Mouse (Mus musculus) midbrain, embryonic 15.5 days (tissue): ENCODE measurements around the gene Gnl2. TPM values are rescaled to one million over a fixed set of nuclear protein-coding genes. Genes with fewer than 3 reads are reported as not detected.
A peak's percentile ranks its signal among the peaks of the same experiment; 100 is the strongest.

Experiments
- ATAC-seq: fragments of 200-750 bp; cut with Nextera tagmentation; replicated peaks from 2 replicates; pipeline ENCODE4 v1.8.0; 2017; ENCODE audit warnings: moderate TSS enrichment
- H3K27ac ChIP-seq: fragments of 300-500 bp; sonication (generic); 2 replicates; pipeline ENCODE4 v1.5.1; 2015; ENCODE audit warnings: mild to moderate bottlenecking, inconsistent platforms
- H3K27me3 ChIP-seq: fragments of 300-500 bp; sonication (generic); replicated peaks from 2 replicates; pipeline ENCODE4 v1.6.1; 2015; ENCODE audit warnings: inconsistent platforms
- H3K36me3 ChIP-seq: fragments of 300-500 bp; sonication (generic); replicated peaks from 2 replicates; pipeline ENCODE4 v1.6.1; 2015; ENCODE audit warnings: inconsistent platforms
- H3K4me1 ChIP-seq: fragments of 300-500 bp; sonication (generic); 2 replicates; pipeline ENCODE4 v1.6.1; 2015; ENCODE audit warnings: inconsistent platforms
- H3K4me2 ChIP-seq: fragments of 300-500 bp; sonication (generic); 2 replicates; pipeline ENCODE4 v1.6.1; 2015; ENCODE audit warnings: inconsistent platforms, mild to moderate bottlenecking, moderate library complexity
- H3K4me3 ChIP-seq: fragments of 300-500 bp; sonication (generic); 2 replicates; pipeline ENCODE4 v1.5.1; 2015; ENCODE audit warnings: mild to moderate bottlenecking, inconsistent platforms
- H3K9ac ChIP-seq: fragments of 300-500 bp; sonication (generic); 2 replicates; pipeline ENCODE4 v1.6.1; 2015; ENCODE audit warnings: mild to moderate bottlenecking, inconsistent platforms
- H3K9me3 ChIP-seq: fragments of 300-500 bp; sonication (generic); 2 replicates; pipeline ENCODE4 v1.6.1; 2016; ENCODE audit warnings: inconsistent platforms
- WGBS: fragments of 180-500 bp; shearing (Covaris S2); methylation state at CpG from one replicate; pipeline ENCODE4 v1.1.7; 2015; ENCODE audit warnings: mixed read lengths; 5-methylcytosine and 5-hydroxymethylcytosine counted together
- polyA plus RNA-seq: library from polyadenylated mRNA; unstranded; fragments of >200 nt; fragmentation: Nextera tagmentation; extraction: Ambion mirVana; gene quantifications from 2 replicates; pipeline ENCODE4 v1.2.1, GENCODE M21; 2015

Gene Gnl2
- polyA plus RNA-seq, 1 experiment from 2014 or later, result 104 TPM

- H3K9me3 ChIP-seq, result no peaks in the 10 kb centered on the region
- H3K27ac ChIP-seq, result no peak overlapping the region
- peaks cover 3% of the 10 kb centered on the region; the same call in 1 of the 2 replicates for H3K36me3 ChIP-seq
- no peak overlapping the region for H3K9ac ChIP-seq
- no peak overlapping the region for H3K4me3 ChIP-seq
- no peak overlapping the region for H3K4me2 ChIP-seq
- peaks cover 23% of the 10 kb centered on the region for H3K4me1 ChIP-seq
- WGBS, result 76% methylated on average over 8 of the region's 8 CpGs
- H3K27me3 ChIP-seq, result 0 out of 2 replicates have a peak, but pooled peaks cover 6% of the 10 kb centered on the region
- ATAC-seq, result no peak
Observed at GRCm38 (mm10) chr4:125063829-125064228, 47.4 kb downstream of the Gnl2 start.

DNA sequence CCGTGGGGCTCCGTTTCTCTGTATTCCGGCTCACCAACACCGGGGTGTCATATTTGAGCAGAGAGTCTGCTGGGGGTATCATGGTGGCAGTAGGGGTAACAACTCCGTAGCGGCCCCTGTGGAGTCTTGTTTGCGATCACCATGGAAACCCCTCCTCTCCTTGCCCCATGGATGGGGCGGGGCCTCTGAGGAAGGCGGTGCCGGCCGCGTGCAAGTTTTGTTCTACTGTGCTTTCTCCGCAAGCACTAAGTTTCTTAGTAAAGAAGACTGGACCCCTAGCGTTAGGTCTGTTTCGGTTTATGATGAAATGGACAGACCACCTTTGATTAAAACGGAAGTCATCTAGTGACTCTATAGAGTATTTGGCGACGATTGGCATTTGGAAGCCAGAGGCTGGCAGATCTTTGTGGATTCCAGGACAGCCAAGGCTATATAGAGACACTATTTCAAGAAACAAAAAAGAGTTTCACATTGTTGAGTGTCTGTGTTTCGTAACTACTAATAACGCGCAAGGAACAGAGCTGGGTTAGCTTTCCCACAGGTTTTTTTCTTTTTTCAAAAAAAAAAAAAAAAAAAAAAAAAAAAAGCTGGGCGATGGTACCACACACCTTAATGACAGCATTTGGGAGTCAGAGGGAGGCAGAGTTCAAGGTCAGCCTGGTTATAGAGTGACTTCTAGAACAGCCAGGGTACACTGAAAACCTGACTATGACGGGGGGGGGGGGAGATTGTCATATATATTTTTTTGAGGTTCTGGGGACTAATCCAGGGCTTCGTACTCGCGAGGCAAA is 49.3 kb downstream of the Gnl2 start, which contains the start of gene Dnali1:
Dnali1 (minus strand) TSS at position 187 of the 791 bp plus-strand sequence.
- 2% methylated on average over 26 of the region's 26 CpGs for WGBS
- Histone ChIP-seq H3K9me3 (no peaks in the 10 kb centered on the region), H3K4me2 (peak within 1 kb of the TSS; percentile 82), H3K4me1 (peaks cover 21% of the 10 kb centered on the region), H3K36me3 (peaks cover 6% of the 10 kb centered on the region), H3K27ac (peak within 1 kb of the TSS; percentile 70), H3K9ac (peak within 1 kb of the TSS; percentile 74), H3K4me3 (peak within 1 kb of the TSS; percentile 86), H3K27me3 (0 out of 2 replicates have a peak, but pooled peaks cover 6% of the 10 kb centered on the region)
- ATAC-seq, result 0 out of 2 replicates have a peak, but pooled peaks have one; percentile 3

- H3K4me1 ChIP-seq, result peaks cover 21% of the 10 kb centered on the region
- peak within 1 kb of the TSS; percentile 82 for H3K4me2 ChIP-seq
- peaks cover 16% of the 10 kb centered on the region for H3K36me3 ChIP-seq
- peak within 1 kb of the TSS; percentile 70 for H3K27ac ChIP-seq
- H3K9me3 ChIP-seq, result no peaks in the 10 kb centered on the region
- WGBS, result under 1% methylated on average over 78 of the region's 78 CpGs
- ATAC-seq, result peak; percentile 95
- peak within 1 kb of the TSS; percentile 74 for H3K9ac ChIP-seq
- H3K27me3 ChIP-seq, result 0 out of 2 replicates have a peak, but pooled peaks cover 6% of the 10 kb centered on the region
- H3K4me3 ChIP-seq, result peak within 1 kb of the TSS; percentile 86
Observed at GRCm38 (mm10) chr4:125066490-125067370, 50.3 kb downstream of the Gnl2 start, which contains the start of gene Snip1. TSS of gene Snip1 (plus strand) at chr4:125066672.

DNA sequence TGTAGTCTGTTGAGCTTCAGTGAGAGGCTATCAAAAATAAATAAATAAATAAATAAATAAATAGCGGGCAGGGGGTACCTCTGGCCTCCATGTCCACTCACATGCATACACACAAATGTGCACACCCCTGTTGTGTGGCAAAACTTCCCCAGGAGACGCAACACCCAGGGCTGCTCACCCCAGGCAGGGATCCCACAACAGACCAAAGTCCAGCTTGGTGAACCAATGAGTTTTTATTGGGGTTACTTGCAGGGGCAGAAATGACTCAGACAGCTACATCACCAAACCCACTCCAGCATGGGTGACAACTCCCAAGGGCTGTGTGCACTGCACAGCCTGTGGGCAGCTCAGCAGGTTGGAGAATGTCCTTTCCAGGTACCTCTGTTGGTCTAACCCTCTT is 61.3 kb downstream of the Gnl2 start:
- no peaks in the 10 kb centered on the region for H3K4me1 ChIP-seq
- H3K4me3 ChIP-seq, result no peak overlapping the region
- 93% methylated on average over 2 of the region's 2 CpGs for WGBS

GRCm38 (mm10) chr4:125078698-125079097 is 62.3 kb downstream of the Gnl2 start:
- WGBS, result 94% methylated on average over 2 of the region's 2 CpGs
- H3K36me3 ChIP-seq, result peaks cover 21% of the 10 kb centered on the region
- H3K4me3 ChIP-seq, result no peak overlapping the region
- H3K27ac ChIP-seq, result no peak overlapping the region
- 0 out of 2 replicates have a peak, but pooled peaks cover 1% of the 10 kb centered on the region for H3K4me1 ChIP-seq
- no peak for ATAC-seq
- no peaks in the 10 kb centered on the region for H3K9me3 ChIP-seq
- no peaks in the 10 kb centered on the region for H3K27me3 ChIP-seq
- no peak overlapping the region for H3K4me2 ChIP-seq
- H3K9ac ChIP-seq, result no peak overlapping the region

More for the DNA sequence above, 61.3 kb downstream of the Gnl2 start:
- Histone ChIP-seq H3K36me3 (peaks cover 31% of the 10 kb centered on the region), H3K4me2 (no peak overlapping the region), H3K27ac (no peak overlapping the region), H3K27me3 (no peaks in the 10 kb centered on the region), H3K9me3 (no peaks in the 10 kb centered on the region), H3K9ac (no peak overlapping the region)
- no peak for ATAC-seq

- 1% methylated on average over 63 of the region's 63 CpGs for WGBS
- H3K4me1 ChIP-seq, result peaks cover 28% of the 10 kb centered on the region
- H3K9me3 ChIP-seq, result no peaks in the 10 kb centered on the region
- peak within 1 kb of the TSS; percentile 91 for H3K4me3 ChIP-seq
- peak within 1 kb of the TSS; percentile 99 for H3K27ac ChIP-seq
- ATAC-seq, result peak; percentile 91
- peak within 1 kb of the TSS; percentile 85 for H3K9ac ChIP-seq
- peaks cover 18% of the 10 kb centered on the region for H3K36me3 ChIP-seq
- no peaks in the 10 kb centered on the region for H3K27me3 ChIP-seq
- peak within 1 kb of the TSS; percentile 77 for H3K4me2 ChIP-seq
Observed at GRCm38 (mm10) chr4:125084403-125085345, 68.3 kb downstream of the Gnl2 start, which contains the start of gene Meaf6. TSS of gene Meaf6 (plus strand) at chr4:125085134.

DNA sequence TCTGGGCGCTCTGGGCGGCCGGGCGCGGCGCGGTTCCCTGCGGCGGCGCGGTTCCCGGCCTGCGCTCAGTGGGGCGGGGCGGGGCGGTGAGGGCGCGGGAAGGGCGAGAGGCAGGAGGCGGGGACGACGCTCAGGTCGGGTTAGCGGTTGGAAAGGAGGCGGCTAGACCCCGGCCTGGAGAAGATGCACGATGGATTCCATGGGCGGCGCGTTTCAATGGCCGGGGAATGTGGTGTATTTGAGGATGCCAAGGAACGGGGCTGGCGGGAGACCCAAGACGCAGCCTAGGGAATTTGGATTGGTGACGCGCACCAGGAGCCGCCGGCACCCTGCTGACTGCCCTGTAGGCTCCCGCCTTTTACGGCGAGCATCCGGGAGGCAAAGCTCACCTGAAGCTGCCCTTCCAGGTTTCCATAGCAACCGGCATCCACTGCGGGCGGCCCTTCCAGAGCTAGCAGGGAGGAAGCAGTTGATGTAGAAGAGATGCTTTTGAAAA is 69.0 kb downstream of the Gnl2 start:
- no peaks in the 10 kb centered on the region for H3K27me3 ChIP-seq

DNA sequence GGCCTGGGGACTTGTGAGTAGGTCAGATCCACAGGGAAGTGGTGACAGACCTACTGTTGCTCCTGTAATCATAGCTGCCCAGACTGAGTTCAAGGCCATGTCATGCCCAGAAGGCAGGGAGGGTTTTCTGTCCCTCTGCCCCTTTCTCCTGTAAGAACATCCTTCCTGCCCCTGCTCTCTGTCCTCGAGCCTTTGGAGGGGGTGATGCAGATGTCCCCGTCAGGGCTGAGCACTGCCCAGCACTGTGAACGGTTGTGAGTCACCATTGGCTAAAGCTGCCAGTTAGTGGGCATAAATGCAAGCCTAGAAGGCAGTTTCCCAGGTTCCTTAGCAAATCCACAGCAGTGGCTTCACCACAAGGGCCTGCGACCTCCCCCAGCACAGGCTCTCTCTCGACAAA is 76.6 kb downstream of the Gnl2 start:
- Histone ChIP-seq H3K27me3 (no peaks in the 10 kb centered on the region), H3K9me3 (no peaks in the 10 kb centered on the region), H3K4me3 (no peak overlapping the region), H3K36me3 (peaks cover 38% of the 10 kb centered on the region), H3K4me2 (no peak overlapping the region), H3K4me1 (no peaks in the 10 kb centered on the region), H3K27ac (no peak overlapping the region), H3K9ac (no peak overlapping the region)
- WGBS, result 93% methylated on average over 5 of the region's 5 CpGs
- no peak for ATAC-seq

More for the DNA sequence above, 69.0 kb downstream of the Gnl2 start:
- H3K4me2 ChIP-seq, result peak overlapping the region; percentile 77
- peak overlapping the region; percentile 99 for H3K27ac ChIP-seq
- under 1% methylated on average over 45 of the region's 45 CpGs for WGBS
- peak overlapping the region; percentile 91 for H3K4me3 ChIP-seq
- peak overlapping the region; percentile 85 for H3K9ac ChIP-seq
- ATAC-seq, result peak; percentile 90
- no peaks in the 10 kb centered on the region for H3K9me3 ChIP-seq
- peaks cover 28% of the 10 kb centered on the region for H3K4me1 ChIP-seq
- H3K36me3 ChIP-seq, result peaks cover 24% of the 10 kb centered on the region

GRCm38 (mm10) chr4:125096066-125096465 is 79.7 kb downstream of the Gnl2 start:
- Histone ChIP-seq H3K4me1 (0 out of 2 replicates have a peak, but pooled peaks cover 3% of the 10 kb centered on the region), H3K36me3 (0 out of 2 replicates have a peak, but pooled peaks cover 8% of the 10 kb centered on the region), H3K9ac (no peak overlapping the region), H3K4me2 (no peak overlapping the region), H3K27ac (no peak overlapping the region), H3K4me3 (no peak overlapping the region), H3K27me3 (no peaks in the 10 kb centered on the region), H3K9me3 (no peaks in the 10 kb centered on the region)
- 96% methylated on average over 5 of the region's 5 CpGs for WGBS
- ATAC-seq, result no peak

- Histone ChIP-seq H3K9me3 (no peaks in the 10 kb centered on the region), H3K4me1 (0 out of 2 replicates have a peak, but pooled peaks cover 3% of the 10 kb centered on the region), H3K4me3 (no peak overlapping the region), H3K9ac (no peak overlapping the region), H3K36me3 (no peaks in the 10 kb centered on the region; the same call in 1 of the 2 replicates), H3K27me3 (no peaks in the 10 kb centered on the region), H3K4me2 (no peak overlapping the region), H3K27ac (no peak overlapping the region)
- ATAC-seq, result no peak
- 85% methylated on average over 4 of the region's 4 CpGs for WGBS
Observed at GRCm38 (mm10) chr4:125097412-125097811, 81.0 kb downstream of the Gnl2 start.

- 0 out of 2 replicates have a peak, but pooled peaks cover 3% of the 10 kb centered on the region for H3K4me1 ChIP-seq
- no peak overlapping the region for H3K27ac ChIP-seq
- H3K9me3 ChIP-seq, result no peaks in the 10 kb centered on the region
- peak; percentile 52; the same call in 1 of the 2 replicates for ATAC-seq
- peaks cover 14% of the 10 kb centered on the region for H3K36me3 ChIP-seq
- no peak overlapping the region for H3K9ac ChIP-seq
- H3K4me2 ChIP-seq, result no peak overlapping the region
- no peak overlapping the region for H3K4me3 ChIP-seq
- 11% methylated on average over 8 of the region's 8 CpGs for WGBS
- no peaks in the 10 kb centered on the region for H3K27me3 ChIP-seq
Observed at GRCm38 (mm10) chr4:125099458-125099857, 83.1 kb downstream of the Gnl2 start.
